8 mouse cellular contexts compared by ENCODE assay signal in genomic region chr1:161712918-161713317, GRCm38 (mm10).
A peak's percentile ranks its signal among the peaks of the same experiment; 100 is the strongest.
DNase-seq lines count a peak whose midpoint lies in the region; ATAC-seq and TF ChIP-seq lines count a peak whose summit lies in the region.

No protein-coding gene starts in this region.

- H3K4me1 ChIP-seq in midbrain, postnatal 0 days (ENCODE audit: insufficient read depth, low read length) = no peaks in the 10 kb centered on the region
- no peaks in the 10 kb centered on the region for H3K4me1 ChIP-seq in midbrain, embryonic 13.5 days (replicated peaks)
- peaks cover 8 to 25% of the 10 kb centered on the region in 2 experiments for H3K4me1 ChIP-seq in heart, embryonic 14.5 days (ENCODE audit: control insufficient read depth in 2 of 2, insufficient read depth in 2 of 2, low read length in 2 of 2)
- peaks cover 10% of the 10 kb centered on the region for H3K4me1 ChIP-seq in lung, embryonic 15.5 days
- H3K4me1 ChIP-seq in spleen, adult 2 months (ENCODE audit: control insufficient read depth, insufficient read depth, insufficient read length) = peaks cover 2% of the 10 kb centered on the region; the same call in 1 of the 2 replicates

- peak; percentile 54 for DNase-seq in midbrain, postnatal 0 days (ENCODE audit: low spot score)
- DNase-seq in kidney, postnatal 25 days = peak; percentile 79 to 85
- DNase-seq in spleen, adult 2 months (ENCODE audit: low read depth in 1 of 2, low spot score in 2 of 2) = peak; percentile 68 to 73
- DNase-seq in embryo, embryonic 10.5 days (ENCODE audit: low spot score) = no peak

- no peak overlapping the region for H3K9ac ChIP-seq in midbrain, postnatal 0 days (replicated peaks; ENCODE audit: low read length, poor library complexity, severe bottlenecking)
- no peak overlapping the region for H3K9ac ChIP-seq in midbrain, embryonic 13.5 days (replicated peaks)
- H3K9ac ChIP-seq in heart, embryonic 14.5 days (ENCODE audit: low read length) = no peak overlapping the region
- no peak overlapping the region for H3K9ac ChIP-seq in lung, embryonic 15.5 days

- no peak overlapping the region for H3K27ac ChIP-seq in midbrain, postnatal 0 days (ENCODE audit: low read depth, low read length)
- H3K27ac ChIP-seq in midbrain, embryonic 13.5 days = no peak overlapping the region
- peak overlapping the region in 1 of 2 experiments; percentile 53; a peak in 2 of 4 replicates for H3K27ac ChIP-seq in heart, embryonic 14.5 days (replicated peaks in 1 of 2; ENCODE audit: control insufficient read depth in 1 of 2, insufficient read depth in 1 of 2, low read depth in 2 of 2, low read length in 2 of 2)
- no peak overlapping the region for H3K27ac ChIP-seq in lung, embryonic 15.5 days
- H3K27ac ChIP-seq in spleen, adult 2 months (ENCODE audit: insufficient read depth, low read length) = no peak overlapping the region; the same call in 1 of the 2 replicates

- H3K27me3 ChIP-seq in midbrain, postnatal 0 days (ENCODE audit: insufficient read depth, low read length) = no peaks in the 10 kb centered on the region
- no peaks in the 10 kb centered on the region for H3K27me3 ChIP-seq in midbrain, embryonic 13.5 days
- H3K27me3 ChIP-seq in heart, embryonic 14.5 days (ENCODE audit: control insufficient read depth, insufficient read depth, low read length) = no peaks in the 10 kb centered on the region
- H3K27me3 ChIP-seq in lung, embryonic 15.5 days = no peaks in the 10 kb centered on the region
- no peaks in the 10 kb centered on the region for H3K27me3 ChIP-seq in spleen, adult 2 months (ENCODE audit: control insufficient read depth, insufficient read depth, low read length)

- TF ChIP-seq POLR2A in spleen, adult 2 months (IDR thresholded peaks at IDR 0.05; ENCODE audit: low read depth, low read length) = no peak

- no peaks in the 10 kb centered on the region for H3K36me3 ChIP-seq in midbrain, postnatal 0 days (ENCODE audit: insufficient read depth, low read length)
- no peaks in the 10 kb centered on the region for H3K36me3 ChIP-seq in midbrain, embryonic 13.5 days
- no peaks in the 10 kb centered on the region for H3K36me3 ChIP-seq in heart, embryonic 14.5 days (ENCODE audit: control insufficient read depth, insufficient read depth, low read length)
- H3K36me3 ChIP-seq in lung, embryonic 15.5 days = no peaks in the 10 kb centered on the region
- H3K36me3 ChIP-seq in spleen, adult 2 months (ENCODE audit: control insufficient read depth, insufficient read depth, low read length) = no peaks in the 10 kb centered on the region

- WGBS in midbrain, postnatal 0 days = 67% methylated on average over 10 of the region's 10 CpGs
- WGBS in midbrain, embryonic 13.5 days = 76% methylated on average over 10 of the region's 10 CpGs
- 10% methylated on average over 10 of the region's 10 CpGs for WGBS in heart, embryonic 14.5 days
- WGBS in lung, embryonic 15.5 days = 9% methylated on average over 10 of the region's 10 CpGs
- WGBS in spleen, adult 2 months = 5% methylated on average over 10 of the region's 10 CpGs

- no peaks in the 10 kb centered on the region for H3K9me3 ChIP-seq in midbrain, postnatal 0 days (ENCODE audit: low read length)
- H3K9me3 ChIP-seq in midbrain, embryonic 13.5 days = no peaks in the 10 kb centered on the region
- H3K9me3 ChIP-seq in heart, embryonic 14.5 days (ENCODE audit: control insufficient read depth, low read length) = no peaks in the 10 kb centered on the region
- no peaks in the 10 kb centered on the region for H3K9me3 ChIP-seq in lung, embryonic 15.5 days

- H3K4me3 ChIP-seq in midbrain, postnatal 0 days (ENCODE audit: low read depth, low read length) = no peak overlapping the region
- no peak overlapping the region for H3K4me3 ChIP-seq in midbrain, embryonic 13.5 days (replicated peaks)
- no peak overlapping the region for H3K4me3 ChIP-seq in heart, embryonic 14.5 days (ENCODE audit: control insufficient read depth in 1 of 2, insufficient read depth in 1 of 2, low read depth in 1 of 2, low read length in 2 of 2)
- H3K4me3 ChIP-seq in lung, embryonic 15.5 days = no peak overlapping the region
- H3K4me3 ChIP-seq in spleen, adult 2 months (ENCODE audit: extremely low read depth, insufficient read depth, insufficient read length) = 0 out of 2 replicates have a peak overlapping the region, but pooled peaks have one; percentile 0

- no peak overlapping the region for H3K4me2 ChIP-seq in midbrain, postnatal 0 days (ENCODE audit: low read depth, low read length, poor library complexity, severe bottlenecking)
- H3K4me2 ChIP-seq in midbrain, embryonic 13.5 days (replicated peaks) = no peak overlapping the region
- peak overlapping the region; percentile 57 for H3K4me2 ChIP-seq in heart, embryonic 14.5 days (ENCODE audit: low read length)
- H3K4me2 ChIP-seq in lung, embryonic 15.5 days = peak overlapping the region; percentile 36; the same call in 1 of the 2 replicates

- peak; percentile 30 for TF ChIP-seq CTCF in midbrain, postnatal 0 days (IDR thresholded peaks at IDR 0.05)
- TF ChIP-seq CTCF in spleen, adult 2 months (IDR thresholded peaks at IDR 0.05; ENCODE audit: extremely low read depth, insufficient read depth, insufficient read length, insufficient replicate concordance) = no peak

- ATAC-seq in midbrain, postnatal 0 days (ENCODE audit: low FRiP score) = no peak
- ATAC-seq in midbrain, embryonic 13.5 days = no peak
- ATAC-seq in common myeloid progenitor, adult 5-6 weeks (replicated peaks; ENCODE audit: low read depth, poor library complexity, severe bottlenecking) = peak; percentile 96
- ATAC-seq in heart, embryonic 14.5 days (ENCODE audit: insufficient number of reproducible peaks, insufficient read depth, low FRiP score, low read depth) = peak; percentile 50; the same call in 1 of the 2 replicates
- peak; percentile 74; the same call in 1 of the 2 replicates for ATAC-seq in lung, embryonic 15.5 days (ENCODE audit: borderline replicate concordance, extremely low read depth, low FRiP score, low TSS enrichment)

Comparison
In these comparisons a context has a peak if more than half of its experiments do, and no peak if none do; other contexts are left out.
1. ATAC-seq: peak in common myeloid progenitor, adult 5-6 weeks (single experiment), heart, embryonic 14.5 days (single experiment) and lung, embryonic 15.5 days (single experiment); none in midbrain, postnatal 0 days (single experiment) and midbrain, embryonic 13.5 days (single experiment).
2. H3K4me2 ChIP-seq: peak in heart, embryonic 14.5 days (single experiment) and lung, embryonic 15.5 days (single experiment); none in midbrain, postnatal 0 days (single experiment) and midbrain, embryonic 13.5 days (single experiment).